Mouse (Mus musculus) thymus, postnatal 10 days (tissue): ENCODE measurements around the gene Fam102a.
A peak's percentile ranks its signal among the peaks of the same experiment; 100 is the strongest.

Experiments
- DNase-seq, 2 experiments: peaks; one replicate each; pipeline ENCODE4 v3.0.0; 2021; ENCODE audit warnings: low spot score in 2 of 2

Gene Fam102a

GRCm38 (mm10) chr2:32514335-32514734 is 20.8 kb upstream of the Fam102a start:
- DNase-seq = no peak

- DNase-seq = no peak
Observed at GRCm38 (mm10) chr2:32517233-32517867, 17.8 kb upstream of the Fam102a start.

GRCm38 (mm10) chr2:32520034-32520990 is 14.8 kb upstream of the Fam102a start:
- DNase-seq = no peak

GRCm38 (mm10) chr2:32524536-32525031 is 10.5 kb upstream of the Fam102a start:
- no peak for DNase-seq

GRCm38 (mm10) chr2:32525816-32526215 is 9.3 kb upstream of the Fam102a start:
- no peak for DNase-seq

- DNase-seq = no peak
Observed at GRCm38 (mm10) chr2:32527468-32527966, 7.6 kb upstream of the Fam102a start.

- no peak for DNase-seq
Observed at GRCm38 (mm10) chr2:32528326-32528725, 6.8 kb upstream of the Fam102a start.

GRCm38 (mm10) chr2:32530479-32530878 is 4.7 kb upstream of the Fam102a start:
- DNase-seq = no peak

GRCm38 (mm10) chr2:32533163-32533562 is 2.0 kb upstream of the Fam102a start:
- no peak for DNase-seq

GRCm38 (mm10) chr2:32534061-32534732 is 935 bp upstream of the Fam102a start:
- peak in 1 of 2 experiments; percentile 29 for DNase-seq

GRCm38 (mm10) chr2:32535501-32535991 is 414 bp downstream of the Fam102a start:
- no peak for DNase-seq

GRCm38 (mm10) chr2:32536086-32536633 is 1.0 kb downstream of the Fam102a start:
- DNase-seq = no peak

- DNase-seq = no peak
Observed at GRCm38 (mm10) chr2:32536634-32537359, 1.7 kb downstream of the Fam102a start.

- no peak for DNase-seq
Observed at GRCm38 (mm10) chr2:32537360-32537905, 2.3 kb downstream of the Fam102a start.

- DNase-seq = no peak
Observed at GRCm38 (mm10) chr2:32537941-32538340, 2.8 kb downstream of the Fam102a start.

GRCm38 (mm10) chr2:32538461-32538860 is 3.3 kb downstream of the Fam102a start:
- no peak for DNase-seq

GRCm38 (mm10) chr2:32539452-32539981 is 4.4 kb downstream of the Fam102a start:
- DNase-seq = no peak

- DNase-seq = no peak
Observed at GRCm38 (mm10) chr2:32541333-32541908, 6.3 kb downstream of the Fam102a start.

GRCm38 (mm10) chr2:32541986-32542573 is 6.9 kb downstream of the Fam102a start:
- DNase-seq = peak; percentile 79 to 84
